Mouse (Mus musculus) forebrain, embryonic 11.5 days (tissue): ENCODE data around the gene Pex11b. TPM values are rescaled to one million over a fixed set of nuclear protein-coding genes. Genes with fewer than 3 reads are reported as not detected.
A peak's percentile ranks its signal among the peaks of the same experiment; 100 is the strongest.

Experiments
- ATAC-seq: fragments of 200-750 bp; cut with Nextera tagmentation; replicated peaks from 2 replicates; pipeline ENCODE4 v1.8.0; 2017; ENCODE audit warnings: moderate TSS enrichment; ENCODE audit not compliant: low FRiP score
- DNase-seq: peaks from one replicate; pipeline ENCODE4 v3.0.0-alpha.2; 2017; ENCODE audit warnings: low spot score
- H3K27ac ChIP-seq: fragments of 300-500 bp; sonication (generic); 2 replicates; pipeline ENCODE4 v1.5.1; 2014; ENCODE audit warnings: low read depth, low read length
- H3K27me3 ChIP-seq: fragments of 300-500 bp; sonication (generic); 2 replicates; pipeline ENCODE4 v1.6.1; 2014; ENCODE audit warnings: mild to moderate bottlenecking, low read length, mixed read lengths; ENCODE audit not compliant: control insufficient read depth, insufficient read depth
- H3K36me3 ChIP-seq: fragments of 300-500 bp; sonication (generic); 2 replicates; pipeline ENCODE4 v1.6.1; 2014; ENCODE audit warnings: mild to moderate bottlenecking, low read length, moderate library complexity, mixed read lengths; ENCODE audit not compliant: control insufficient read depth, insufficient read depth
- H3K4me1 ChIP-seq: fragments of 300-500 bp; sonication (generic); replicated peaks from 2 replicates; pipeline ENCODE4 v1.6.1; 2014; ENCODE audit warnings: low read length, mixed read lengths; ENCODE audit not compliant: control insufficient read depth, insufficient read depth
- H3K4me2 ChIP-seq: fragments of 300-500 bp; sonication (generic); 2 replicates; pipeline ENCODE4 v1.6.1; 2014; ENCODE audit warnings: low read depth, mild to moderate bottlenecking, low read length, moderate library complexity, mixed read lengths; ENCODE audit not compliant: severe bottlenecking
- H3K4me3 ChIP-seq: fragments of 300-500 bp; sonication (generic); 2 replicates; pipeline ENCODE4 v1.5.1; 2014; ENCODE audit warnings: low read depth, low read length
- H3K9ac ChIP-seq: fragments of 300-500 bp; sonication (generic); 2 replicates; pipeline ENCODE4 v1.6.1; 2014; ENCODE audit warnings: low read length
- H3K9me3 ChIP-seq: fragments of 300-500 bp; sonication (generic); 2 replicates; pipeline ENCODE4 v1.6.1; 2016; ENCODE audit warnings: low read length, mixed read lengths; ENCODE audit not compliant: control insufficient read depth
- WGBS: fragments of 180-500 bp; shearing (Covaris S2); extraction: QIAGEN DNeasy Blood & Tissue Kit; methylation state at CpG from one replicate; pipeline ENCODE4 v1.1.7; 2014; 5-methylcytosine and 5-hydroxymethylcytosine counted together
- polyA plus RNA-seq: library from polyadenylated mRNA; unstranded; fragments of >200 nt; fragmentation: Nextera tagmentation; extraction: Ambion mirVana; gene quantifications from 2 replicates; pipeline ENCODE4 v1.2.1, GENCODE M21; 2014

Pex11b gene
- 41.3 and 41.6 TPM in 2 replicates for polyA plus RNA-seq

- peak within 1 kb of the TSS; percentile 72 for H3K27ac ChIP-seq
- H3K9ac ChIP-seq = peak within 1 kb of the TSS; percentile 97
- peaks cover 2% of the 10 kb centered on the region; the same call in 1 of the 2 replicates for H3K36me3 ChIP-seq
- H3K9me3 ChIP-seq = no peaks in the 10 kb centered on the region
- H3K27me3 ChIP-seq = no peaks in the 10 kb centered on the region
- DNase-seq (peak; percentile 85), ATAC-seq (peak; percentile 92)
- H3K4me2 ChIP-seq = peak within 1 kb of the TSS; percentile 86
- peak within 1 kb of the TSS; percentile 88 for H3K4me3 ChIP-seq
- 1% methylated on average over 56 of the region's 60 CpGs for WGBS
- H3K4me1 ChIP-seq = peaks cover 3% of the 10 kb centered on the region; the same call in 1 of the 2 replicates
These were observed at the start of gene Pex11b, which contains the start of gene Gm42957 for GRCm38 (mm10) chr3:96634928-96635879. Gene Pex11b (plus strand): TSS chr3:96635376. Gene Gm42957 (plus strand): TSS chr3:96635474.

DNA sequence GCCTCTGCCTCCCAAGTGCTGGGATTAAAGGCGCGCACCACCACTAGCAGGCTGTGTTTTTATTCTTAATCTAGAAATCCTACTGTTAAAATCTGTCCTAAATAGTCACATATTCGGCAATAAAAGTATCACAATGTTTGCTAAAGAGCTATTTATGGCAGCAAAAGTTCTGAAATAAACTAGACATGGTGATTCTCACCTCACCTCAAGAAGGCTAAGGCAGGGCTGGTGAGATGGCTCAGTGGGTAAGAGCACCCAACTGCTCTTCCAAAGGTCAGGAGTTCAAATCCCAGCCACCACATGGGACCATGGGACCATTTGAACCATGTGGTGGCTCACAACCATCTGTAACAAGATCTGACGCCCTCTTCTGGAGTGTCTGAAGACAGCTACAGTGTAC is 44.5 kb upstream of the Pex11b start:
- 79% methylated on average over 4 of the region's 4 CpGs for WGBS
- no peak for ATAC-seq

DNA sequence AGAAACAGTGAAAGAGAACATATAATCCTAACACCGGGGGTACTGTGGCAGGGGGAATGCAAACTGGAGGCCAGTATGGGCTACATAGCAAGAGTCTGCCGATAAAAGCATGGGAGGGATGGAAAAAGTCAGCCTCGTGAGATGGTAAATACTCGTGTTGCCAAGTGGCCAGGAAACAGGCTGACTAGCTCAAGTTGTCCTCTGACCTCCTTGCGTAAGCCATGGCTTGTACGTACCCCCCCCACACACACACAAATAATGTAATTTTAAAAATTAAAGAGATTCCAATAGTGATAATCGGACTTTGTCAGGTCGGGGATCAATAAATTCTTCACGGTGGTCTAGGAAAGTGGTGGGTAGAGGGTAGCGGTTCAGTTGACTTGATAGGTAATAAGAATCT is 41.8 kb upstream of the Pex11b start:
- Histone ChIP-seq H3K9me3 (no peaks in the 10 kb centered on the region), H3K9ac (peak overlapping the region; percentile 74), H3K4me1 (peaks cover 20% of the 10 kb centered on the region), H3K4me2 (peak overlapping the region; percentile 87), H3K27ac (no peak overlapping the region), H3K36me3 (no peaks in the 10 kb centered on the region), H3K4me3 (peak overlapping the region; percentile 60), H3K27me3 (peaks cover 13% of the 10 kb centered on the region)
- ATAC-seq (no peak; the same call in 1 of the 2 replicates), DNase-seq (no peak)
- under 1% methylated on average over 10 of the region's 10 CpGs for WGBS

More for the DNA sequence above, 44.5 kb upstream of the Pex11b start:
- Histone ChIP-seq H3K27ac (no peak overlapping the region), H3K4me1 (peaks cover 2% of the 10 kb centered on the region; the same call in 1 of the 2 replicates), H3K9ac (no peak overlapping the region), H3K4me3 (no peak overlapping the region), H3K27me3 (peaks cover 4% of the 10 kb centered on the region), H3K9me3 (no peaks in the 10 kb centered on the region), H3K36me3 (no peaks in the 10 kb centered on the region), H3K4me2 (no peak overlapping the region)
- no peak for DNase-seq

DNA sequence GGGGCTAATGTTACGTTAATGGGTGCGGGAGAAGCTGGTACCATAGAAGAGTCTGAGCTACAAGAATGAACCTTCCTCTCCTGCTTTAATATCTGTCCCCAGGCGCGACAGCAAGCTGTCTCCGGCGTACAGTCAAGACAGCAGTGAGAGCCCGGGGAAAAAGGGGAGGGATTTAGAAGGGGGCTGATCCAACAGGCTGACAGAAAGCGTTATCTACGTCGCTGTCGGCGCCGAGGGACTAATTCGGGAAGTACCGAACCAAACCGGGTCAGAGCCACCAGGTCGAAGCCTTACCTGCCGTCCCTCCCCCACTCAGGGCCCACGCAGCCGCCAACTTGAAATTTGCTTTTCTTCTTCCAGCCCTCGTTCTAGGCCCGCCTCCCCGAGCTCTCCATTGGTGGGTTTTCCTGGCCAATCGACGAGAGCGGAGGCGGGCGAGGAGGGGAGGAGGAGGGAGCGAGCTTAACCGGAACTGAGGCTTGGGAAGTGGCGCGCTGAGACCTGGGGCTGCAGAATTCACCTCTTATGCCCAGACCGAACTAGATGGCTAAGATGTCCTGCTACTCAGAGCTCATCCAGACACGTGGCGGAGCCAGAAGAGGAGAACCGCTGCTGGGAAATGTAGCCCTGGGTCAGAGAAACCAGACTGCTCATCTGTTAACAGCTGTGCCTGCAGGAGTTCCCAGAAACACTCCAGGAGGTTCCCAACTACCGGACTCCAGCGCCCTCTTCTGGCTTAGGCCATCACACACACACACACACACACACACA is 41.2 kb upstream of the Pex11b start, which contains the start of gene Polr3gl:
Gene Polr3gl, minus strand, starts transcription at position 392 of the 771 bp plus-strand sequence.
- Histone ChIP-seq H3K9me3 (no peaks in the 10 kb centered on the region), H3K4me3 (peak within 1 kb of the TSS; percentile 60), H3K9ac (peak within 1 kb of the TSS; percentile 74), H3K4me1 (peaks cover 25% of the 10 kb centered on the region), H3K36me3 (no peaks in the 10 kb centered on the region), H3K27me3 (peaks cover 16% of the 10 kb centered on the region), H3K27ac (0 out of 2 replicates have a peak within 1 kb of the TSS, but pooled peaks have one; percentile 31), H3K4me2 (peak within 1 kb of the TSS; percentile 87)
- peak; percentile 94 for DNase-seq
- WGBS = 0% methylated on average over 36 of the region's 38 CpGs
- ATAC-seq = peak; percentile 85

DNA sequence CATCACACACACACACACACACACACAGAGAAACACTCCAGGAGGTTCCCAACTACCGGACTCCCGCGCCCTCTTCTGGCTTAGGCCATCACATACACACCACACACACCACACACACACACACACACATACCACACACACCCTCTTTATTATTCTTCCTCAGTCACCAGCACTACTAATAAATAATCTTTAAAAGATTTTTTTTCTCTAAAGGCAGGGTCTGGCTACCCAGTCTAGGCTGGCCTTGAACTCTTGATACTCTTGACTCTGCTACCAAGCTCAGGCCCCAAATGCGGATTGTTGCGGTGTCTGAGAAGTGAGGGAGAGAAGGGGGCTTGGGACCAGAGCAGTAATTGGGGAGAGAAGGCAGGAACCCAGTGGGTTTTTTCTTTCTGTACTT is 40.3 kb upstream of the Pex11b start:
- WGBS = 75% methylated on average over 5 of the region's 5 CpGs
- no peak for DNase-seq
- Histone ChIP-seq H3K27me3 (peaks cover 21% of the 10 kb centered on the region), H3K9me3 (no peaks in the 10 kb centered on the region), H3K4me1 (peaks cover 25% of the 10 kb centered on the region), H3K27ac (no peak overlapping the region), H3K36me3 (no peaks in the 10 kb centered on the region), H3K4me3 (no peak overlapping the region), H3K9ac (no peak overlapping the region), H3K4me2 (no peak overlapping the region)
- ATAC-seq = no peak

DNA sequence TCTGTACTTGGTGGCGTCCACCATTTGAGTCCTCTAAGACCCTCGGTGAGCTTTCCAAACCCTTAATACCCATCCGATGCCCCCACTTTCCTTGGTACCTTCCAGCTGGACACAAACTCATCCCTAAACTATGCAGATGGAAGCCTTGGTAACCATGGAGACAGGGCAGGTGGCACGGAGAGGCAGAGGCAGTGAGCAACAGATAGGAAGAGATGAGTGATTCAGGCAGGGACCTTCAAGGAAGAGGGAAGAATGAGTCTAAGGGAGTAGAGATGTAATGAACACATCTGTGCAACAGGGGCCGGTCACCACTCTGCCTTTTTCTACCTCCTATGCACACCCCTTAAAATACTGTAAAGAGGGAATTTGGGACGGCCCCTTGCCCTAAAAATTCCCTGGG is 39.5 kb upstream of the Pex11b start:
- Histone ChIP-seq H3K4me2 (peak overlapping the region; percentile 91; the same call in 1 of the 2 replicates), H3K36me3 (no peaks in the 10 kb centered on the region), H3K4me1 (peaks cover 25% of the 10 kb centered on the region), H3K4me3 (peak overlapping the region; percentile 35; the same call in 1 of the 2 replicates), H3K9ac (no peak overlapping the region), H3K27me3 (peaks cover 21% of the 10 kb centered on the region), H3K9me3 (no peaks in the 10 kb centered on the region), H3K27ac (no peak overlapping the region)
- no peak for DNase-seq
- WGBS = 27% methylated on average over 6 of the region's 6 CpGs
- no peak for ATAC-seq

DNA sequence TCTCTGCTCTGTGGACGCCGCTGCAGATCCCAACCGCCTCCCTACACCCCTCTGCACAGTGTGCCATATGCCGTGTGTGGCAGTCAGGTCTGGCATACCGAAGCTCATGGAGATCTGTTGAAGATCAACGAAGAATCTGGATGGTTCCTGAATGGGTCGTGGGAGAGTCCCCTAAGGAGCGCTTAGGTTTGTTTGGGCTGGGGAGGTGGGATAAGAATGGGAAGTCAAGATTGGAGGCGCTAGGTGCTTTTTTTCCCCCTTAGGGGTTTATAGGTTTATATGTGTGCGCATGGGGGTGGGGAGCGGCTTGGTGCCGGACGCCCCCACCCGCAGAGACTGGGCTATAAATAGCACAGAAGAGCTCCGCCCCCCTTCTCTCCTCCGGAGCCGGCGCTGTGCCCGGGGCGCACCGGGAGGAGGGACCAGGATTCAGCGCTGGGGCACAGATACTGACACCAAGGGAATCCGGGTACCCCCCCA is 38.9 kb upstream of the Pex11b start, which contains the start of gene Ankrd34a:
Gene Ankrd34a, plus strand, starts transcription at position 409 of the 480 bp plus-strand sequence.
- WGBS = 0% methylated on average over 23 of the region's 23 CpGs
- Histone ChIP-seq H3K9me3 (no peaks in the 10 kb centered on the region), H3K36me3 (no peaks in the 10 kb centered on the region), H3K9ac (peak within 1 kb of the TSS; percentile 67), H3K4me3 (peak within 1 kb of the TSS; percentile 35), H3K4me1 (peaks cover 25% of the 10 kb centered on the region), H3K27me3 (peaks cover 21% of the 10 kb centered on the region), H3K4me2 (peak within 1 kb of the TSS; percentile 91), H3K27ac (no peak within 1 kb of the TSS)
- no peak for ATAC-seq
- peak; percentile 61 for DNase-seq

GRCm38 (mm10) chr3:96596855-96597254 is 38.3 kb upstream of the Pex11b start:
- WGBS = 3% methylated on average over 10 of the region's 12 CpGs
- Histone ChIP-seq H3K9me3 (no peaks in the 10 kb centered on the region), H3K27ac (no peak overlapping the region), H3K4me2 (peak overlapping the region; percentile 91), H3K36me3 (no peaks in the 10 kb centered on the region), H3K4me1 (peaks cover 25% of the 10 kb centered on the region), H3K27me3 (peaks cover 21% of the 10 kb centered on the region), H3K9ac (peak overlapping the region; percentile 67), H3K4me3 (peak overlapping the region; percentile 35)
- peak; percentile 57 for DNase-seq
- no peak for ATAC-seq
